Mouse (Mus musculus) left cerebral cortex, postnatal 25 days (tissue): ENCODE data around the gene Mylk2. TPM values are rescaled to one million over a fixed set of nuclear protein-coding genes. Genes with fewer than 3 reads are reported as not detected.

ENCODE experiments used
- DNase-seq, 2 experiments: peaks; one replicate each; pipeline ENCODE4 v3.0.0; 2022; ENCODE audit warnings: low spot score in 2 of 2, mixed read lengths in 1 of 2
- intact Hi-C: fragments of 180-260 bp; cut with DNase I; formaldehyde crosslinking; loops from one replicate; pipeline ENCODE4 v1.15.1; 2025
- total RNA-seq, 2 experiments: library from RNA; stranded (reverse); gene quantifications; 2 replicates each; pipeline ENCODE4 v1.2.3; 2021

The Mylk2 gene
- total RNA-seq, result not detected

GRCm38 (mm10) chr2:152911031-152911430 lies at the start of gene Mylk2:
TSS of gene Mylk2 (plus strand) at chr2:152911352.
- intact Hi-C loops, result loop anchor here (5.0 to 10.0 kb wide), 2 partner anchors 106 to 144 kb away; partner anchors contain the start of gene Pdrg1
- no peak for DNase-seq

- intact Hi-C loops, result no loop called here
- DNase-seq, result no peak
Measured at GRCm38 (mm10) chr2:152861891-152862290, 49.3 kb upstream of the Mylk2 start.

- DNase-seq, result no peak
- intact Hi-C loops, result no loop called here
Measured at GRCm38 (mm10) chr2:152862638-152863037, 48.5 kb upstream of the Mylk2 start.

- no peak for DNase-seq
- intact Hi-C loops, result no loop called here
Measured at GRCm38 (mm10) chr2:152863346-152863745, 47.8 kb upstream of the Mylk2 start.

GRCm38 (mm10) chr2:152878239-152878638 lies 32.9 kb upstream of the Mylk2 start:
- intact Hi-C loops, result no loop called here
- no peak for DNase-seq

GRCm38 (mm10) chr2:152880898-152881297 lies 30.3 kb upstream of the Mylk2 start:
- no peak for DNase-seq
- intact Hi-C loops, result no loop called here

GRCm38 (mm10) chr2:152884101-152884645 lies 27.0 kb upstream of the Mylk2 start:
- DNase-seq, result peak; percentile 38 to 94
- intact Hi-C loops, result no loop called here

- intact Hi-C loops, result no loop called here
- no peak for DNase-seq
Measured at GRCm38 (mm10) chr2:152887230-152887629, 23.9 kb upstream of the Mylk2 start.

GRCm38 (mm10) chr2:152888774-152889173 lies 22.4 kb upstream of the Mylk2 start:
- intact Hi-C loops, result no loop called here
- no peak for DNase-seq

GRCm38 (mm10) chr2:152895834-152896233 lies 15.3 kb upstream of the Mylk2 start:
- no peak for DNase-seq
- intact Hi-C loops, result no loop called here

- intact Hi-C loops, result no loop called here
- no peak for DNase-seq
Measured at GRCm38 (mm10) chr2:152896926-152897325, 14.2 kb upstream of the Mylk2 start.

GRCm38 (mm10) chr2:152899011-152899410 lies 12.1 kb upstream of the Mylk2 start:
- intact Hi-C loops, result no loop called here

GRCm38 (mm10) chr2:152901296-152901695 lies 9.9 kb upstream of the Mylk2 start:
- intact Hi-C loops, result no loop called here
- DNase-seq, result no peak

More at GRCm38 (mm10) chr2:152899011-152899410, 12.1 kb upstream of the Mylk2 start:
- DNase-seq, result peak in 1 of 2 experiments; percentile 51

GRCm38 (mm10) chr2:152902658-152903057 lies 8.5 kb upstream of the Mylk2 start:
- DNase-seq, result no peak
- intact Hi-C loops, result no loop called here

- DNase-seq, result no peak
- intact Hi-C loops, result no loop called here
Measured at GRCm38 (mm10) chr2:152903586-152903985, 7.6 kb upstream of the Mylk2 start.

GRCm38 (mm10) chr2:152904127-152904643 lies 7.0 kb upstream of the Mylk2 start:
- no peak for DNase-seq
- intact Hi-C loops, result no loop called here

GRCm38 (mm10) chr2:152905036-152905829 lies 5.9 kb upstream of the Mylk2 start:
- no peak for DNase-seq
- intact Hi-C loops, result no loop called here

- intact Hi-C loops, result no loop called here
- DNase-seq, result no peak
Measured at GRCm38 (mm10) chr2:152906274-152907037, 4.7 kb upstream of the Mylk2 start.

GRCm38 (mm10) chr2:152907114-152907943 lies 3.8 kb upstream of the Mylk2 start:
- no peak for DNase-seq
- intact Hi-C loops, result no loop called here
